Mouse (Mus musculus): ENCODE data around the gene Pabpn1l.

Gene Pabpn1l

GRCm38 (mm10) chr8:122622727-122623126 is at the start of gene Pabpn1l:
Pabpn1l (minus strand) TSS chr8:122622739.
- no peak for ATAC-seq (ENCODE audit: insufficient number of reproducible peaks, low FRiP score, low TSS enrichment)

GRCm38 (mm10) chr8:122671894-122672293 is 49.4 kb upstream of the Pabpn1l start:
- no peak for ATAC-seq (ENCODE audit: insufficient number of reproducible peaks, low FRiP score, low TSS enrichment)

- ATAC-seq (ENCODE audit: insufficient number of reproducible peaks, low FRiP score, low TSS enrichment) = no peak
Observed at GRCm38 (mm10) chr8:122670718-122671117, 48.2 kb upstream of the Pabpn1l start.

- no peak for ATAC-seq (ENCODE audit: insufficient number of reproducible peaks, low FRiP score, low TSS enrichment)
Observed at GRCm38 (mm10) chr8:122670001-122670400, 47.5 kb upstream of the Pabpn1l start.

- no peak for ATAC-seq (ENCODE audit: insufficient number of reproducible peaks, low FRiP score, low TSS enrichment)
Observed at GRCm38 (mm10) chr8:122669370-122669769, 46.8 kb upstream of the Pabpn1l start.

GRCm38 (mm10) chr8:122667854-122668253 is 45.3 kb upstream of the Pabpn1l start:
- ATAC-seq (ENCODE audit: insufficient number of reproducible peaks, low FRiP score, low TSS enrichment) = no peak

- ATAC-seq (ENCODE audit: insufficient number of reproducible peaks, low FRiP score, low TSS enrichment) = no peak
Observed at GRCm38 (mm10) chr8:122666827-122667226, 44.3 kb upstream of the Pabpn1l start.

GRCm38 (mm10) chr8:122666338-122666764 is 43.8 kb upstream of the Pabpn1l start:
- ATAC-seq (ENCODE audit: insufficient number of reproducible peaks, low FRiP score, low TSS enrichment) = no peak

GRCm38 (mm10) chr8:122665667-122666316 is 43.3 kb upstream of the Pabpn1l start:
- no peak for ATAC-seq (ENCODE audit: insufficient number of reproducible peaks, low FRiP score, low TSS enrichment)

- peak; percentile 64; the same call in 1 of the 2 replicates for ATAC-seq (ENCODE audit: insufficient number of reproducible peaks, low FRiP score, low TSS enrichment)
Observed at GRCm38 (mm10) chr8:122665221-122665620, 42.7 kb upstream of the Pabpn1l start.

GRCm38 (mm10) chr8:122663670-122664069 is 41.1 kb upstream of the Pabpn1l start:
- no peak for ATAC-seq (ENCODE audit: insufficient number of reproducible peaks, low FRiP score, low TSS enrichment)

- ATAC-seq (ENCODE audit: insufficient number of reproducible peaks, low FRiP score, low TSS enrichment) = no peak
Observed at GRCm38 (mm10) chr8:122663106-122663505, 40.6 kb upstream of the Pabpn1l start.

- no peak for ATAC-seq (ENCODE audit: insufficient number of reproducible peaks, low FRiP score, low TSS enrichment)
Observed at GRCm38 (mm10) chr8:122661894-122662293, 39.4 kb upstream of the Pabpn1l start.

GRCm38 (mm10) chr8:122661138-122661537 is 38.6 kb upstream of the Pabpn1l start:
- no peak for ATAC-seq (ENCODE audit: insufficient number of reproducible peaks, low FRiP score, low TSS enrichment)

- ATAC-seq (ENCODE audit: insufficient number of reproducible peaks, low FRiP score, low TSS enrichment) = no peak
Observed at GRCm38 (mm10) chr8:122660022-122660421, 37.5 kb upstream of the Pabpn1l start.

- no peak for ATAC-seq (ENCODE audit: insufficient number of reproducible peaks, low FRiP score, low TSS enrichment)
Observed at GRCm38 (mm10) chr8:122658807-122659160, 36.2 kb upstream of the Pabpn1l start.

GRCm38 (mm10) chr8:122658149-122658806 is 35.7 kb upstream of the Pabpn1l start:
- ATAC-seq (ENCODE audit: insufficient number of reproducible peaks, low FRiP score, low TSS enrichment) = no peak

GRCm38 (mm10) chr8:122656056-122656999 is 33.8 kb upstream of the Pabpn1l start:
- no peak for ATAC-seq (ENCODE audit: insufficient number of reproducible peaks, low FRiP score, low TSS enrichment)

- ATAC-seq (ENCODE audit: insufficient number of reproducible peaks, low FRiP score, low TSS enrichment) = no peak
Observed at GRCm38 (mm10) chr8:122654768-122655167, 32.2 kb upstream of the Pabpn1l start.

- ATAC-seq (ENCODE audit: insufficient number of reproducible peaks, low FRiP score, low TSS enrichment) = no peak
Observed at GRCm38 (mm10) chr8:122652643-122653042, 30.1 kb upstream of the Pabpn1l start.

- ATAC-seq (ENCODE audit: insufficient number of reproducible peaks, low FRiP score, low TSS enrichment) = no peak
Observed at GRCm38 (mm10) chr8:122651326-122651921, 28.9 kb upstream of the Pabpn1l start.
